Mouse (Mus musculus) kidney, adult 2 months (tissue): ENCODE measurements around the gene Lsamp.

Source experiments
- CTCF ChIP-seq: fragments of 200-500 bp; conservative IDR thresholded peaks from 2 replicates; pipeline ENCODE4 v1.5.1; 2011; ENCODE audit warnings: low read depth, mild to moderate bottlenecking, control low read depth, low read length, moderate library complexity, mixed read lengths; ENCODE audit not compliant: insufficient read depth, insufficient read length
- POLR2A ChIP-seq: fragments of 200-500 bp; IDR thresholded peaks from one replicate; pipeline ENCODE4 v1.6.1; 2011; ENCODE audit warnings: low read depth, low read length, control low read depth

DNA sequence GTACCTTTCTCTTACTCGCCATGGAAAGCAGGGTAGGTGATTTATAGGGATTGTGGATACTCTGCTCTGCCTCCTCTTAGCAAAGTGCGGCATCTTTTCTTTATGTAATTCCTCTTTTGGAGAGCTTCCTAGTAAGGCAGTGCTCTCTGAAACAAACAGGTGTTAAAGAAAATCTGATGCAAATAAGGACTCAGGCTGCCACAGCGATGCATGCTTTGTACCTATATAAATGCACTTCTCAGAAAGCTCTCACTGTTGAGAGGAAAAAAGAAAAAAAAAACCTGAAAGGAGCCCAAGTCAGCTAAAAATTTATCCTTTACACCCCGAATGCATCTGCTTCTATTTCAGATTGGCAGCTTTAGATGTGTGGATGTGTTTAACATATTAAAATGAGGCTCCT is 2095.4 kb downstream of the Lsamp start:
- TF ChIP-seq CTCF = no peak
- no peak for TF ChIP-seq POLR2A
